Mouse (Mus musculus) c-Kit-positive CD71-negative TER-119-negative erythroid progenitor cells, embryonic 14.5 days (primary cell): Measurements from ENCODE around the gene Pard3b.

ENCODE experiments used
- DNase-seq: peaks from one replicate; pipeline ENCODE4 v3.0.0-alpha.2; 2013; ENCODE audit warnings: low read depth

Gene Pard3b

DNA sequence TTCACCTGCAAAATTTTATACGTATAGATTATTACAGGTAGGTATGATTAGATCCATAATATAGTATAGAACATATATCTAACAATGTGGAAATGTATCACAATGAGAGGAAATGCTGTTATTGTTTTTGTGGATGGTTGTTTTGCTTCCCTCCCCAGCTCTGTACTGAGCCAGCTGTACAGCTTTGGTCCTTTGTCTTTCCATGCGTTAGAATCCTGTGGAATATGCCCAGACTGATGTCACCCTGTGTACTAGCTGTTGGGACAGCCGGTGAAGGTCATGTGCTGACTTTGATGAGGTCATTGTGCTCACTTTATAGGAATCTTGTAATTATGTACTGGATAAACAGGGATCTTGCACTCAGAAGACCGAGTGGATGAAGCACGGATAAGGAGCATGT, 286.9 kb downstream of the Pard3b start:
- DNase-seq = no peak

- no peak for DNase-seq
These were observed 289.6 kb downstream of the Pard3b start for GRCm38 (mm10) chr1:61928131-61928761.

- no peak for DNase-seq
These were observed 294.9 kb downstream of the Pard3b start for GRCm38 (mm10) chr1:61933574-61933973.

DNA sequence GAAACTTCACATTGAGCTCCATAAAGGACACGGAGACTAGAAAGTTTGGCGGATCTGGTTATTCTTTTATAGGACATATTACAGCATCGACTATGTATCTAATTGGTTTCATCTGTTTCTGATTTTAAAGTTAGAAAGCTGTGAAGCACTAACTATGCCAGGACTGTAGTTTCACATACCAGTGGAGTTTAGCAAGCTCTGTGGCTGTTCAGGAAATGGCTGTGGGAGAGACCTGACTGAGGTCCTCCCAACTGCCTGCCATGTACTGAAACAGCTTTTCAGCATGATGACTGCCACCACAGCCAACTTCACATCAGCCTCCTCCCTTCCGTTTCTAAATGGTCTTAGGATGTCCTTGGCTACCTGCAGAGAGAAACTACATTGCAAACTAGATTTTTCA, 296.1 kb downstream of the Pard3b start:
- DNase-seq = no peak

- DNase-seq = no peak
These were observed 301.3 kb downstream of the Pard3b start for GRCm38 (mm10) chr1:61939882-61940281.

GRCm38 (mm10) chr1:61961533-61961932, 322.9 kb downstream of the Pard3b start:
- no peak for DNase-seq

- DNase-seq = no peak
These were observed 323.9 kb downstream of the Pard3b start for GRCm38 (mm10) chr1:61962571-61962970.

DNA sequence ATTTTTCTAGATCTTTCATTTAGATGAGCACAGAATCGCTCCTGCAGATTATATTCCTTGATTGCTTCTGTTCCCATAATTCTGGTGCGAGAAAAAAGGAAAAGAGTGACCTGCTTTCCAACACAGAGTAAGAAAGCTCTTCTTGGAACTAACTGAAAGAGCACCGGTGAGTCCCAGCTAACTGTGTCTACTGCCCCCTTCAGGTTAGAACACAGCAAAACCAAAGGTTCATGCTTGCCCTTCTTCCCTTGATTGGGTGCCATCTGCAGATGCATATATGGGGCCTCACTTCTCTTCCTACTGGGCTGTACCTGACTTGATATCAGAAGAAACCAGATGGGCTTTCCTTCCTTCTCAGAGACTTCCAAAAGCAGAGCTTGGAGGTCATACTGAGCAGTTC, 328.5 kb downstream of the Pard3b start:
- peak; percentile 4 for DNase-seq

DNA sequence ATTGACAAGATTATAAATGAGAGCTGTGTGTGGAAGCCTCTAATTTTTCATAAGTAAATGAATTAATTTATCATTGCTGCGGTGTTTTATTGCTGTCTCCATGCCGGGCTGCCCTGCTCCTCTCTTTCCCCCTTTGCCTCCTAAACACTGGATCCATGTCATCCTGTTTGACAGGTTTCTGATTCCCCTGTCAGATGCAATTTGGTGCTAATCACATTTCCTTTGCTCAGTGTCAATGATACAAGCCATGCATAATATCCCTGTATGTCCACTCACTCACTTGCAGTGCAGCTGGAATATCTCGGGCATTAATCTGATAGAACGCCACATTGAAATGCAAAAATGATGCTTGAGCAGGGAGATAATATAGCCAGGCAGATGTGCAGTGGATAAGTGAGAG, 329.2 kb downstream of the Pard3b start:
- no peak for DNase-seq

- DNase-seq = no peak
These were observed 359.1 kb downstream of the Pard3b start for GRCm38 (mm10) chr1:61997711-61998110.

- no peak for DNase-seq
These were observed 370.2 kb downstream of the Pard3b start for GRCm38 (mm10) chr1:62008811-62009210.

DNA sequence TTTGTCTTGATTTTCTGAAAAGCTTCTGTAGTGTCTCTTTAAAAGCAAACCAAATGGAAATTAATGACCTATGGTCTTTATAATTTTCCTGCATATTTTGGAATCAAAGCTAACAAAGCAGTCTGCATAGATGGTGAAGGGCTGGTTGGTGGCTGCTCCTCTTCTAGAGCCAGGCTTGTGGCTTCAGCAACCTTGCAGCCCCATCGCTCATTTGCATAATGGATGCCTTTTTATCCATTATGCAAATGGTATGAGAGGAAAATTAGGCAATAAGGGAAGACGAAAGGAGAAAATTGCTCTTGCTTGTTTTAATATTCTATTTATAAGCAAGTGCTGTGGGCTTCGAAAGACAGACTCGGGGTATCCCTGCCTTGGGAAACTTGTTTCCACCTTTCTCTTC, 373.1 kb downstream of the Pard3b start:
- no peak for DNase-seq

DNA sequence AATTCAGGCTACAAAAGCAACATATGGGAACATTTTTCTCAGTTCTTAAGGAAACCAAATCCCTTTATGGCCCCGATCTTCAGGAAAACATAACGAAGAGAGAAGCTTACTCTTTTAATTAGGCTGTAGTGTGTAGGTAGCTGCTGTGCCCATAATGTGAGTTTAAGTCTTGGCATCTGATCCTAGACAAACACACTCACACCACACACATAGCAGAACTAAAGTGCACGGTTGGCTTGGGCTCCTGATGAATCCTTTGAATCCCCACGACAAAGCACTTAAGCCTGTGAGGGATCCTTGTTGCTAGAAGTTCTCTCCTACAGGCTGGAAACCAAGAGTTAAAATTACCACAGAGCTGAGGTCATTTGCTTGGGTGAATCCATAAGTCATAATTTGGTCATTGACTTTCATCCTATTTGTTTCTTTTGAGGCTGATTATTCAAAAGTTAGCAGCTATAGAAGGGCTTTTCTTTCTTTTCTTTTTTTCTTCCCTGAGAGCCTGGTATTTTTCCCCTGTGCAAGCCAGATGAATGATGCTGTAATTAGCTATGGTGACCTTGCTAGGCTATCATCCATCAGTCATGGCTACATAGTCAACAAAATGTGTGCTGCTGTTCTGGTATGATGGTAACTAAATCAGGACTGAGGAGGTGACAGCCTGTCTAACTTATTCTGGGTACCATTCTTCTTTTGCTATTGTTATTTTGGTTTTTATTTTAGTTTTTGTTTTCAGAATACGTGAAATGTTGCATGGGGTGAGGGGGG, 378.1 kb downstream of the Pard3b start:
- DNase-seq = no peak

- DNase-seq = no peak
These were observed 379.7 kb downstream of the Pard3b start for GRCm38 (mm10) chr1:62018276-62018675.

- DNase-seq = no peak
These were observed 381.1 kb downstream of the Pard3b start for GRCm38 (mm10) chr1:62019743-62020142.

DNA sequence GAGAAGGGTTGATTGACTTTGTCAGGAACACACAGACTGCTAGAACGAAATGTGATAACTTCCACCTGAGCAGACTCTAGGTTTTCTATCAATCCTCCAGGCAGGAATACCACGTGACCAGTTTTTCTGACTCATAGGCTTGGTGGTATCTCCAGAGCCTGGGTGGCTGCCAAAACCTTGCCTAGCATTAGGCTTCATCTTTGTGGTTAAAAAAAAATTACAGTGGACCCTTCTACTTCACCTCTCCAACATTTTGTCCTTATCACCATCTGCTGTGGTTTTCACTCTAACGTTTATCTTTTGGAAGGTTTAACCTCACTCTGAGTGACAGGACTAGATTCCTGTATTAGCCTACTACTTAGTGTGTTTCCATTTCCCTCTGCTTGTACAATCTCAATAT, 403.1 kb downstream of the Pard3b start:
- peak; percentile 12 for DNase-seq

- DNase-seq = no peak
These were observed 410.0 kb downstream of the Pard3b start for GRCm38 (mm10) chr1:62048592-62048991.

DNA sequence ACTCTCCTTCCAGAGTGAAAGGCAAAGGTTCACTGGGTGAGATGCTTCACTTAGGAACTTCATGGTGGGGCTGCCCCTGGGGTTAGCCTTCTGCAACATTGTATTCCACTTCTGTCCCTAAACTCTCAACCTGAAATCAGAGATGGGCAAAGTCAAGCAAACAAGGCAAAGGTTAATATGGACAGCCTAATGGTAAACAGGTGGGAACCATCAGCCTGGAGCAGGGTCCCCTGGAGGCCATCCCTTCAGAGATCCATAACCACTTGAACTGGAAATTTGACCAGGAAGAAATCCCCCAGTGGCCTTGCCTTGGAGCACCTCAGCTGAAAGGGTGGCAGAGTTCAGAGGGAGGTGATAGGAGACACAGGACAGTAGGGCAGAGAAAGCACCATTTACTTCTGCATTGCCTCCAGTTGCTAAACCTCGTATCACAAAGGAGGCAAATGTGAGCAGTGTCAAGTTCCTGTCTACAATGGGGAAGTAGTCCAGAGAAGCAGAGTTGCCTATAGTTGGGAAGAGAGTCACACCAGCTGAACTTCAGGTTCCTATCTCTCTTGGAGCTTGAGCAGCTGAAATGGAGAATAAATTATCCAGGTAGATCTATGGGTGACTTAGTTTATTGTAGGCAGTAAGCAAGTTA, 412.7 kb downstream of the Pard3b start:
- peak; percentile 1 for DNase-seq

DNA sequence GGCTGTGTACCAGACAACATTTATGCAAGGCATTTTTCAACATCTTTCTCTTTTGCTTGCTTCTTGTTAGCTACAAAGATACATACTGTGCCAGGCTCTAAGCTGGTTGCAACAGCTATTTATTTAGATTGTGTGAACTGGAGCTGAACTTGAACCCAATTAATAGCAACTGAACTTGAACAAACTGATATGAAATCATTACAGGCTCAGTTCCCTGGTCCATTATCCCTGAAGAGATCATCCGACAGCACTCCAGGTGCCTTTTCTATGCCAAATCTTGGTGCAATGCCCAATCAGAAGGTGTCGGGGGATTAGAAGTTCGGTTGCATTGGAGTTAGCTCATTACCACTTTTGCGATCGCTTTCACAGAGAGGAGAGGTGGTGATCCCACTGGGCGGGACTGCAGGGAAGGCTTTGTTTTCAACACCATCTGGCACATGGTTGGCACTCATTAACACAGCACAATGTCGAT, 414.6 kb downstream of the Pard3b start:
- no peak for DNase-seq

GRCm38 (mm10) chr1:62055280-62055679, 416.7 kb downstream of the Pard3b start:
- no peak for DNase-seq

DNA sequence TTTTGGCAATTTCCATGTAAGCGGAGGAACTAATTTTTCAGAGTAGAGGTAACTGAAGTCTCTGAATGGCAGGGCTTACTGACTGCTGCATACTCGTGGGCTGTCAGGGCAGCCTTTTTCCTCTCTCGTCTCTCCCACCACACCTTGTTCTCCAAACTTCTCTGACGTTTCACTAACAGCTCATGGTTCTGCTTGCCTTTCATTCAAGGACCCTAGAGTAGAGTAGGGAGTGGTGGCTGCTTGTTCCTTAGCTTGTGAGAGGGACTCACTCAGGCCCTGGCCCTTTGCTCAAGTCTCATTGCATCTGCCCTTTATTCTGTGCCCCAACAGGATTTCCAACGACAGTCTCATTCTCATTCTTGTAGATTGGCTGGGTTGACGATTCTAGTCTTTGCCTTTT, 432.0 kb downstream of the Pard3b start:
- DNase-seq = no peak

DNA sequence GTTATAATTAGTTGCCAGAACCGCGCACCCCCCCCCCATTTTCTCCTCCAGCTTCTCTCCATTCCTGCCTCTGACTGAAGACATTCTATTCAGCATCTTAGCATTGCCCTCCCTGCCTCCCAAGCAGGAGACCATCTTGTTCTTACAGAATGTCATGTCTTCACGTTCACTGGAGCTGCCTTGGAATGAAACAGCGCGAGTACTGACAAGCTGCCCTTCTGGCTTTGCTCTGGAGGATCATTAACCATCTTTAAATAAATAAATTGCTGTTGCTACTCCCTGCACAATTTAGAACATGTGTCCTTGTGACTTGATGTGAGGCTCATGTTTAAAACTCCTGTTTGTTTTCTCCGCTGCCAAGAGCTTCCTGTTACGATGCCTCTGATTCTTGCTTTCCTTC, 432.5 kb downstream of the Pard3b start:
- DNase-seq = no peak

DNA sequence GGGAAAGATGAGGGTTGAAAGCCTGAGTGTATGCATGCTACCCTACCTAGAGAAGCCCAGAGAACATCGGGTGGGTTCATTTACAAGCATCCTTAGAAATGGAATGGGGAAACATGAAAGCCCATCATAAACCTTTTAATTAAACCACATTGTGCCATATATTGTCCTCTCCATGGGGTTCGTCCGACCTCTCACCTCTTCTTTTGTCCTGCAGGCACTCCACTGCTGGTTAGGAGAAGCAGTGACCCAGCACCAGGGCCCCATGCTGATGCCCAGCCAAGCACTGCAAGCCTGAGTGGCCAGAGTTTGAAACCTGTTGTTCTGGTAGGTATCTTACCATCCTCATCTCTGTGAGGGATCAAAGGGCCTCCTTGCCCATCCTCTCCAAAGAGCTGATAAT, 437.5 kb downstream of the Pard3b start:
- DNase-seq = no peak
